Mouse (Mus musculus) MEL (cell line): ENCODE measurements at regions not wholly inside any gene's neighbourhood (a gene's known extent, or its start where the extent isn't known, plus 50 kb on each side); places are given as distances from the start of the nearest gene placed in this dataset.

Source experiments
- DNase-seq: peaks from one replicate; pipeline ENCODE4 v3.0.0; 2011; ENCODE audit warnings: low read depth, low spot score
- H3K27ac ChIP-seq: 2 replicates; pipeline ENCODE4 v1.5.1; 2012; ENCODE audit warnings: low read depth, mild to moderate bottlenecking, control low read depth, low read length, moderate library complexity; ENCODE audit not compliant: control insufficient read depth
- H3K27me3 ChIP-seq, 2 experiments: fragments of 150-350 bp in 1 of 2; sonication (generic) in 1 of 2; 2 replicates each; pipeline ENCODE4 v1.6.1; 2012; ENCODE audit warnings: low read length in 2 of 2, mild to moderate bottlenecking in 2 of 2, improper control_type of control experiment in 1 of 2, moderate library complexity in 1 of 2; ENCODE audit not compliant: insufficient read depth in 2 of 2, control insufficient read depth in 1 of 2
- H3K36me3 ChIP-seq, 2 experiments: 2 replicates each; pipeline ENCODE4 v1.6.1; 2012 to 2014; ENCODE audit warnings: low read length in 2 of 2, improper control_type of control experiment in 1 of 2, inconsistent platforms in 1 of 2, mild to moderate bottlenecking in 1 of 2; ENCODE audit not compliant: insufficient read depth in 2 of 2, control insufficient read depth in 1 of 2
- H3K4me1 ChIP-seq, 2 experiments: fragments of 150-350 bp in 1 of 2; sonication (generic) in 1 of 2; 2 replicates each; pipeline ENCODE4 v1.6.1; 2012; ENCODE audit warnings: low read length in 2 of 2, improper control_type of control experiment in 1 of 2, mild to moderate bottlenecking in 1 of 2; ENCODE audit not compliant: insufficient read depth in 2 of 2, control insufficient read depth in 1 of 2
- H3K4me3 ChIP-seq, 2 experiments: fragments of 150-350 bp in 1 of 2; sonication (generic) in 1 of 2; 2 replicates each; pipeline ENCODE4 v1.5.1; 2012; ENCODE audit warnings: low read depth in 2 of 2, low read length in 2 of 2, mild to moderate bottlenecking in 2 of 2, moderate library complexity in 2 of 2, control low read depth in 1 of 2, improper control_type of control experiment in 1 of 2; ENCODE audit not compliant: control insufficient read depth in 1 of 2, insufficient read depth in 1 of 2
- H3K79me2 ChIP-seq: 2 replicates; pipeline ENCODE4 v1.6.1; 2012; ENCODE audit warnings: mild to moderate bottlenecking, low read length, moderate library complexity; ENCODE audit not compliant: control insufficient read depth, poor library complexity, insufficient read depth
- H3K9ac ChIP-seq: 2 replicates; pipeline ENCODE4 v1.6.1; 2012; ENCODE audit warnings: low read depth, mild to moderate bottlenecking, control low read depth, low read length, moderate library complexity; ENCODE audit not compliant: control insufficient read depth, poor library complexity, severe bottlenecking
- H3K9me3 ChIP-seq: fragments of 150-350 bp; sonication (generic); replicated peaks from 2 replicates; pipeline ENCODE4 v1.6.1; 2012; ENCODE audit warnings: mild to moderate bottlenecking, low read length, improper control_type of control experiment, moderate library complexity; ENCODE audit not compliant: insufficient read depth
- BHLHE40 ChIP-seq: IDR thresholded peaks from 2 replicates; pipeline ENCODE4 v1.6.1; 2012; ENCODE audit warnings: low read depth, mild to moderate bottlenecking, inconsistent platforms, low read length, improper control_type of control experiment, borderline replicate concordance
- CHD1 ChIP-seq: IDR thresholded peaks from 2 replicates; pipeline ENCODE4 v1.6.1; 2012; ENCODE audit warnings: low read depth, mild to moderate bottlenecking, inconsistent platforms, low read length, improper control_type of control experiment
- CHD2 ChIP-seq: IDR thresholded peaks from 2 replicates; pipeline ENCODE4 v1.6.1; 2011; ENCODE audit warnings: low read length, improper control_type of control experiment
- CTCF ChIP-seq, 3 experiments: IDR thresholded peaks in 2 of 3; conservative IDR thresholded peaks in 1 of 3; 2 replicates each; pipeline ENCODE4 v1.5.1; 2011 to 2012; ENCODE audit warnings: low read length in 3 of 3, low read depth in 2 of 3, mild to moderate bottlenecking in 2 of 3, improper control_type of control experiment in 1 of 3, inconsistent platforms in 1 of 3, mixed read lengths in 1 of 3, moderate library complexity in 1 of 3; ENCODE audit not compliant: control insufficient read depth in 1 of 3, insufficient read depth in 1 of 3, poor library complexity in 1 of 3, severe bottlenecking in 1 of 3
- E2F4 ChIP-seq: IDR thresholded peaks from 2 replicates; pipeline ENCODE4 v1.6.1; 2011; ENCODE audit warnings: low read depth, low read length, improper control_type of control experiment, borderline replicate concordance
- ELF1 ChIP-seq: IDR thresholded peaks from 2 replicates; pipeline ENCODE4 v1.6.1; 2014; ENCODE audit warnings: low read depth, mild to moderate bottlenecking, inconsistent platforms, low read length, improper control_type of control experiment, moderate library complexity
- ETS1 ChIP-seq: IDR thresholded peaks from 2 replicates; pipeline ENCODE4 v1.6.1; 2012; ENCODE audit warnings: low read depth, mild to moderate bottlenecking, inconsistent platforms, low read length, improper control_type of control experiment, moderate library complexity
- GABPA ChIP-seq: IDR thresholded peaks from 2 replicates; pipeline ENCODE4 v1.6.1; 2012; ENCODE audit warnings: low read depth, mild to moderate bottlenecking, inconsistent platforms, low read length, improper control_type of control experiment, moderate library complexity
- GATA1 ChIP-seq: IDR thresholded peaks from 2 replicates; pipeline ENCODE4 v1.6.1; 2011; ENCODE audit warnings: low read depth, low read length, improper control_type of control experiment
- HCFC1 ChIP-seq: IDR thresholded peaks from 2 replicates; pipeline ENCODE4 v1.6.1; 2012; ENCODE audit warnings: low read depth, mild to moderate bottlenecking, inconsistent platforms, low read length, improper control_type of control experiment, moderate library complexity
- JUND ChIP-seq: IDR thresholded peaks from 2 replicates; pipeline ENCODE4 v1.6.1; 2011; ENCODE audit warnings: low read depth, mild to moderate bottlenecking, improper control_type of control experiment, low read length
- KAT2A ChIP-seq: conservative IDR thresholded peaks from 2 replicates; pipeline ENCODE4 v1.6.1; 2012; ENCODE audit warnings: low read depth, low read length, improper control_type of control experiment, inconsistent platforms
- MAFK ChIP-seq: IDR thresholded peaks from 2 replicates; pipeline ENCODE4 v1.6.1; 2011; ENCODE audit warnings: low read depth, mild to moderate bottlenecking, low read length, improper control_type of control experiment, borderline replicate concordance
- MAX ChIP-seq: IDR thresholded peaks from 2 replicates; pipeline ENCODE4 v1.6.1; 2011; ENCODE audit warnings: low read length, improper control_type of control experiment
- MAZ ChIP-seq: IDR thresholded peaks from 2 replicates; pipeline ENCODE4 v1.6.1; 2012; ENCODE audit warnings: low read depth, mild to moderate bottlenecking, inconsistent platforms, low read length, improper control_type of control experiment
- MEF2A ChIP-seq: IDR thresholded peaks from 2 replicates; pipeline ENCODE4 v1.6.1; 2014; ENCODE audit warnings: low read depth, mild to moderate bottlenecking, inconsistent platforms, low read length, improper control_type of control experiment; ENCODE audit not compliant: poor library complexity, insufficient replicate concordance, severe bottlenecking; ENCODE audit errors: extremely low read depth
- MXI1 ChIP-seq: IDR thresholded peaks from 2 replicates; pipeline ENCODE4 v1.6.1; 2011; ENCODE audit warnings: mild to moderate bottlenecking, low read depth, low read length, improper control_type of control experiment
- MYB ChIP-seq: IDR thresholded peaks from 2 replicates; pipeline ENCODE4 v1.6.1; 2011; ENCODE audit warnings: mild to moderate bottlenecking, low read depth, low read length, improper control_type of control experiment
- MYC ChIP-seq: IDR thresholded peaks from 2 replicates; pipeline ENCODE4 v1.6.1; 2011; ENCODE audit warnings: low read depth, mild to moderate bottlenecking, low read length, improper control_type of control experiment, moderate library complexity
- NRF1 ChIP-seq: IDR thresholded peaks from 2 replicates; pipeline ENCODE4 v1.6.1; 2014; ENCODE audit warnings: low read depth, mild to moderate bottlenecking, inconsistent platforms, low read length, improper control_type of control experiment, moderate library complexity; ENCODE audit not compliant: poor library complexity, insufficient read depth, severe bottlenecking
- POLR2A ChIP-seq, 2 experiments: IDR thresholded peaks; 2 replicates each; pipeline ENCODE4 v1.6.1; 2011 to 2012; ENCODE audit warnings: low read length in 2 of 2, mild to moderate bottlenecking in 2 of 2, control low read depth in 1 of 2, improper control_type of control experiment in 1 of 2, low read depth in 1 of 2, moderate library complexity in 1 of 2; ENCODE audit not compliant: control insufficient read depth in 1 of 2, insufficient read depth in 1 of 2, poor library complexity in 1 of 2
- RCOR1 ChIP-seq: IDR thresholded peaks from 2 replicates; pipeline ENCODE4 v1.6.1; 2012; ENCODE audit warnings: low read depth, mild to moderate bottlenecking, inconsistent platforms, low read length, improper control_type of control experiment
- SMC3 ChIP-seq: IDR thresholded peaks from 2 replicates; pipeline ENCODE4 v1.6.1; 2011; ENCODE audit warnings: low read depth, low read length, improper control_type of control experiment
- TBP ChIP-seq: IDR thresholded peaks from 2 replicates; pipeline ENCODE4 v1.8.0; 2011; ENCODE audit warnings: low read depth, low read length, improper control_type of control experiment
- UBTF ChIP-seq: IDR thresholded peaks from 2 replicates; pipeline ENCODE4 v1.6.1; 2012; ENCODE audit warnings: low read depth, mild to moderate bottlenecking, inconsistent platforms, low read length, improper control_type of control experiment, moderate library complexity, borderline replicate concordance; ENCODE audit not compliant: insufficient read depth
- USF1 ChIP-seq: IDR thresholded peaks from 2 replicates; pipeline ENCODE4 v1.6.1; 2014; ENCODE audit warnings: low read depth, mild to moderate bottlenecking, inconsistent platforms, low read length, improper control_type of control experiment, moderate library complexity
- ZC3H11A ChIP-seq: IDR thresholded peaks from 2 replicates; pipeline ENCODE4 v1.6.1; 2012; ENCODE audit warnings: low read depth, mild to moderate bottlenecking, inconsistent platforms, low read length, improper control_type of control experiment
- ZMIZ1 ChIP-seq: IDR thresholded peaks from 2 replicates; pipeline ENCODE4 v1.6.1; 2012; ENCODE audit warnings: low read depth, mild to moderate bottlenecking, inconsistent platforms, low read length, improper control_type of control experiment, moderate library complexity
- ZNF384 ChIP-seq: IDR thresholded peaks from 2 replicates; pipeline ENCODE4 v1.6.1; 2012; ENCODE audit warnings: low read depth, mild to moderate bottlenecking, inconsistent platforms, low read length, improper control_type of control experiment

DNA sequence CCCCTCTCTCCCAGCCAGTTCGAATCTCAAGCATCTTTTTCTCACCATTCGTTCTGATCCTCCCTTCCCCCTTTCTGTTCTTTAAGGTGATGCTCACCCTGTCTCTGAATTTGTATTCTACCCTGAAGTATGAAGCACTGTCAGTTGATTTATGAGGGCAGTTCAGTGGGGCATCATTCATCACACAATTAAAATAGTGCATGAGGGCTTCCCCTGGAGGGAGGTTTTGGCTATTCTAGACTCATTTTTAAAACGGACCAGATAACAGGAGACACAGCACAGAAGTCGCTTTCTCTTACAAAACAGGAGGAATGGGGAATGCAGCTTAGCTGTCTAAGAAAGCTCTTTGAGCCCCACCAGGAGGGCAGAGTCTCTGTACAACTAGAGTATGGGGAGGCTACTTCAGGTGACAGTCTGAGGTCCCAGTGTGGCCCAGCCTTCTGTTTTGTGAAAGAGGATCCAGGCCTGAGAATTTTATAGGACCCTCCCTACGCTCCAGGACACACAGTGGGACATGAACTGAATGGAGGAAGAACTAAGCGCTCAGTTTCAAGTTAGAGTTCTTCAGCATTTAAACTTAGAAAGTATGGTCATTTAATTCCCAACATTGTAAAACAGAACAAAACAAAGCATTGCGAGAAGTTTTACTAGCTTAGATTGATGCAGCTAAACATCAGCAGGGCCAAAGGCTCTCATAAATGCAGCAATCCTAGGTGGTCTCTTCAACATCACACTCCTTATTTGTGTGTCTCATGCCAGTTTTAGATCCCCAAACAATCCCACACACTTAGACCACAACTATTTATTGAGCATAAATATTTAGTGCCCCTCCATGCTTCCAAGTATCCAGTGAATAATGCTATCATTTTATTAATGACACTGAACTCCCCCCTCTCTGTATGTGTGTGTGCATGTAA, 181.7 kb downstream of the Ets1 start:
- H3K9me3 ChIP-seq, result no peaks in the 10 kb centered on the region
- no peaks in the 10 kb centered on the region for H3K36me3 ChIP-seq
- no peak overlapping the region for H3K4me3 ChIP-seq
- no peak for DNase-seq
- no peaks in the 10 kb centered on the region for H3K4me1 ChIP-seq
- no peaks in the 10 kb centered on the region for H3K27me3 ChIP-seq
- no peak overlapping the region for H3K27ac ChIP-seq
- H3K79me2 ChIP-seq, result no peaks in the 10 kb centered on the region
- H3K9ac ChIP-seq, result no peak overlapping the region
- TF ChIP-seq POLR2A (IDR thresholded peaks at IDR 0.05; ENCODE audit: control insufficient read depth in 1 of 2, insufficient read depth in 1 of 2, low read depth in 1 of 2, low read length in 2 of 2, poor library complexity in 1 of 2) (no peak), MXI1 (no peak), E2F4 (no peak), MEF2A (no peak), GATA1 (no peak), GABPA (no peak), TBP (no peak), MAZ (no peak), USF1 (no peak), MYB (no peak), RCOR1 (no peak), NRF1 (no peak), SMC3 (no peak), MYC (no peak), MAX (no peak), ZC3H11A (no peak), JUND (no peak), ZNF384 (no peak), CHD2 (no peak)
- TF ChIP-seq, all 39 proteins: peak for 0

DNA sequence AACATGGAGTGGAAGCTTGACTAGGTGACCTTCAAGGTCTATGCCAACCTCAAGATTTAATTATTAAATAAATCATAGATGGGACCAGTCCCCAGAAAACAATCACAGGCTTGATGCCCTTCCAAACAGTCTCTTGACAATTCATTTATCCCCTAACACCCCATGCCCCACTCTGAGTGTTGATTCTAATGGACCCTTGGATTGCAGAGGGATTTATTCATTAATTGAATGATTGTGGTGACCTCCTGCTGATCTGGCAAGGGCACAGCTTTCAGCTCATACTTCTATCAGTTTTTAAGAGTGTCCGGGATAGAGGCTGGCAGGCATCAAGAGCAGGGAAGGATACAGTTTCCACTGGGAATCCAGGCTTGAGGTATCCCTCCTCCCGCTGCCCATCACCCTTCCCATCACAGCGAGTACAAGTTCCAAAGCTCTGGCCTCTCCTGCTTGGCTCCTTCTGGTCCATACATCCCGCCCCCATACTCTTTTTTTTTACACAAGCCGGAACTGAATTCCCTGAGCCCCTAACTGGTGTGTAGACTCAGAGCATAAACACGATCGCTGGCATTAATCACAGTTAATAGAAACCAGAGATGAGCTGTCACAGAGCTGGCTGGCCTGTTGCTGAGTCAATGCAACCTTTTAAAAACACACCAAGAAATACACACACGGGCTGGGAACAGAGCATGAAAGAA, 187.6 kb downstream of the Ets1 start:
- no peak overlapping the region for H3K4me3 ChIP-seq
- H3K9me3 ChIP-seq, result no peaks in the 10 kb centered on the region
- no peaks in the 10 kb centered on the region for H3K79me2 ChIP-seq
- no peak overlapping the region for H3K9ac ChIP-seq
- no peak overlapping the region for H3K27ac ChIP-seq
- TF ChIP-seq HCFC1 (no peak), BHLHE40 (no peak), UBTF (no peak), CHD1 (no peak), ZC3H11A (no peak), GATA1 (no peak), ETS1 (no peak), ELF1 (no peak), CTCF (IDR thresholded peaks at IDR 0.05 in 2 of 3, conservative IDR thresholded peaks at IDR 0.05 in 1 of 3; ENCODE audit: control insufficient read depth in 1 of 3, insufficient read depth in 1 of 3, low read depth in 2 of 3, low read length in 3 of 3, poor library complexity in 1 of 3, severe bottlenecking in 1 of 3) (no peak), ZMIZ1 (no peak), MYB (no peak), GABPA (no peak), MEF2A (no peak), MAFK (no peak), MXI1 (no peak), KAT2A (no peak), MAX (no peak)
- DNase-seq, result no peak
- no peaks in the 10 kb centered on the region for H3K4me1 ChIP-seq
- H3K27me3 ChIP-seq, result no peaks in the 10 kb centered on the region
- no peaks in the 10 kb centered on the region for H3K36me3 ChIP-seq
